ENCODE assay signal across 19 mouse cellular contexts in genomic region chr5:96923526-96923925, GRCm38 (mm10).
DNase-seq lines count a peak whose midpoint lies in the region; ATAC-seq and TF ChIP-seq lines count a peak whose summit lies in the region.
"Had no signal": no experiment of that assay in that cellular context is flagged by ENCODE, and none has a peak within 500 bp of the region (broad histone marks: within the 10 kb centered on the region; RNA-seq: fewer than 3 reads in every experiment).

No protein-coding gene starts in this region.

- no peak for TF ChIP-seq POLR2A in bone marrow macrophage, adult 2 months (IDR thresholded peaks at IDR 0.05; ENCODE audit: borderline replicate concordance, low read depth, low read length)

- WGBS in heart, embryonic 13.5 days = 85% methylated on average over 1 of the region's 1 CpGs
- 77% methylated on average over 1 of the region's 1 CpGs for WGBS in liver, embryonic 12.5 days (ENCODE audit: insufficient replicate concordance)

- no peak for DNase-seq in heart, postnatal 10 days
- no peak for DNase-seq in spleen, postnatal 36 days (ENCODE audit: low spot score in 2 of 2)
- DNase-seq in adrenal gland, adult 8-10 months = no peak
- DNase-seq: cerebellum, postnatal 14 days; heart, adult 18-20 months; lung, embryonic 14.5 days; right cerebral cortex, adult 18-20 months; spleen, adult 18-20 months had no signal

- intact Hi-C loops in heart, postnatal 10 days (cut with DNase I) = no loop called here

- H3K27me3 ChIP-seq in heart, embryonic 13.5 days (replicated peaks) = no peaks in the 10 kb centered on the region
- no peaks in the 10 kb centered on the region for H3K27me3 ChIP-seq in liver, embryonic 12.5 days (replicated peaks)
- no peaks in the 10 kb centered on the region for H3K27me3 ChIP-seq in megakaryocyte, embryonic 14.5 days (replicated peaks)
- H3K27me3 ChIP-seq: hindbrain, embryonic 13.5 days; midbrain, embryonic 15.5 days; stomach, embryonic 15.5 days had no signal

- no peak overlapping the region for H3K9ac ChIP-seq in heart, embryonic 13.5 days
- H3K9ac ChIP-seq in liver, embryonic 12.5 days = 0 out of 2 replicates have a peak overlapping the region, but pooled peaks have one; percentile 64
- H3K9ac ChIP-seq: hindbrain, embryonic 13.5 days; lung, embryonic 14.5 days; midbrain, embryonic 15.5 days; stomach, embryonic 15.5 days had no signal

- peak overlapping the region; percentile 76 for H3K27ac ChIP-seq in heart, embryonic 13.5 days (replicated peaks)
- peak overlapping the region; percentile 88 for H3K27ac ChIP-seq in bone marrow macrophage, adult 2 months (ENCODE audit: insufficient read depth, low read depth, low read length)
- peak overlapping the region; percentile 92 for H3K27ac ChIP-seq in liver, embryonic 12.5 days
- H3K27ac ChIP-seq: hindbrain, embryonic 13.5 days; midbrain, embryonic 15.5 days; stomach, embryonic 15.5 days had no signal

- no peak for TF ChIP-seq CTCF in bone marrow macrophage, adult 2 months (IDR thresholded peaks at IDR 0.05; ENCODE audit: low read depth, low read length)

- H3K36me3 ChIP-seq in heart, embryonic 13.5 days = no peaks in the 10 kb centered on the region
- H3K36me3 ChIP-seq in liver, embryonic 12.5 days = no peaks in the 10 kb centered on the region
- peaks cover 39% of the 10 kb centered on the region for H3K36me3 ChIP-seq in megakaryocyte, embryonic 14.5 days (replicated peaks; ENCODE audit: low read length)
- H3K36me3 ChIP-seq: hindbrain, embryonic 13.5 days; limb, embryonic 10.5 days; midbrain, embryonic 15.5 days; stomach, embryonic 15.5 days had no signal

- no peaks in the 10 kb centered on the region for H3K9me3 ChIP-seq in heart, embryonic 13.5 days
- H3K9me3 ChIP-seq in liver, embryonic 12.5 days (replicated peaks) = no peaks in the 10 kb centered on the region
- no peaks in the 10 kb centered on the region for H3K9me3 ChIP-seq in megakaryocyte, embryonic 14.5 days
- H3K9me3 ChIP-seq: hindbrain, embryonic 13.5 days; limb, embryonic 10.5 days; midbrain, embryonic 15.5 days; stomach, embryonic 15.5 days had no signal

- H3K4me3 ChIP-seq in heart, embryonic 13.5 days = no peak overlapping the region
- H3K4me3 ChIP-seq in bone marrow macrophage, adult 2 months (ENCODE audit: insufficient read depth, low read length) = no peak overlapping the region
- no peak overlapping the region for H3K4me3 ChIP-seq in liver, embryonic 12.5 days
- H3K4me3 ChIP-seq in megakaryocyte, embryonic 14.5 days (replicated peaks) = peak overlapping the region; percentile 60
- H3K4me3 ChIP-seq: erythroblast, embryonic 14.5 days; hindbrain, embryonic 13.5 days; limb, embryonic 10.5 days; midbrain, embryonic 15.5 days; stomach, embryonic 15.5 days had no signal

- H3K4me1 ChIP-seq in heart, embryonic 13.5 days = peaks cover 39% of the 10 kb centered on the region
- H3K4me1 ChIP-seq in bone marrow macrophage, adult 2 months (ENCODE audit: control insufficient read depth, insufficient read depth, low read length) = peaks cover 44% of the 10 kb centered on the region
- H3K4me1 ChIP-seq in liver, embryonic 12.5 days = peaks cover 70% of the 10 kb centered on the region
- H3K4me1 ChIP-seq in megakaryocyte, embryonic 14.5 days = peaks cover 88% of the 10 kb centered on the region
- H3K4me1 ChIP-seq: stomach, embryonic 15.5 days had no signal

- no peak for ATAC-seq in heart, embryonic 13.5 days (ENCODE audit: extremely low read depth, insufficient number of reproducible peaks, low FRiP score, low TSS enrichment)
- ATAC-seq in liver, embryonic 12.5 days = no peak
- ATAC-seq: forebrain, embryonic 16.5 days; intestine, postnatal 0 days; midbrain, embryonic 15.5 days had no signal

- no peak overlapping the region for H3K4me2 ChIP-seq in heart, embryonic 13.5 days
- H3K4me2 ChIP-seq in liver, embryonic 12.5 days = no peak overlapping the region
- H3K4me2 ChIP-seq: hindbrain, embryonic 13.5 days; lung, embryonic 14.5 days; midbrain, embryonic 15.5 days; stomach, embryonic 15.5 days had no signal
